Mouse (Mus musculus) left cerebral cortex, postnatal 10 days (tissue): ENCODE data around the gene Iqck. TPM values are rescaled to one million over a fixed set of nuclear protein-coding genes. Genes with fewer than 3 reads are reported as not detected.
A peak's percentile ranks its signal among the peaks of the same experiment; 100 is the strongest.

Experiments used
- DNase-seq, 2 experiments: peaks; one replicate each; pipeline ENCODE4 v3.0.0; 2021 to 2022; ENCODE audit warnings: low spot score in 2 of 2, mixed read lengths in 1 of 2; ENCODE audit errors: extremely low spot score in 1 of 2
- intact Hi-C: fragments of 180-260 bp; cut with DNase I; formaldehyde crosslinking; loops from one replicate; pipeline ENCODE4 v1.15.1; 2025
- total RNA-seq, 2 experiments: library from RNA; stranded (reverse); gene quantifications; 2 replicates each; pipeline ENCODE4 v1.2.3; 2021

The Iqck gene
- total RNA-seq, 2 experiments from 2014 or later, result 2.8 to 3.1 TPM

GRCm38 (mm10) chr7:118973377-118973776, 117.8 kb downstream of the Iqck start:
- DNase-seq, result no peak
- intact Hi-C loops, result no loop called here

GRCm38 (mm10) chr7:118975837-118976236, 120.3 kb downstream of the Iqck start:
- intact Hi-C loops, result no loop called here
- DNase-seq, result no peak

GRCm38 (mm10) chr7:118976414-118977166, 121.0 kb downstream of the Iqck start:
- intact Hi-C loops, result no loop called here
- peak; percentile 51 to 72 for DNase-seq

- intact Hi-C loops, result no loop called here
Measured at GRCm38 (mm10) chr7:118977167-118977543, 121.6 kb downstream of the Iqck start.

GRCm38 (mm10) chr7:118979121-118979520, 123.6 kb downstream of the Iqck start:
- intact Hi-C loops, result no loop called here
- no peak for DNase-seq

More at GRCm38 (mm10) chr7:118977167-118977543, 121.6 kb downstream of the Iqck start:
- no peak for DNase-seq

- no peak for DNase-seq
- intact Hi-C loops, result no loop called here
Measured at GRCm38 (mm10) chr7:118979708-118980107, 124.2 kb downstream of the Iqck start.

GRCm38 (mm10) chr7:118981346-118981745, 125.8 kb downstream of the Iqck start:
- DNase-seq, result no peak
- intact Hi-C loops, result no loop called here

- intact Hi-C loops, result no loop called here
- no peak for DNase-seq
Measured at GRCm38 (mm10) chr7:118981831-118982230, 126.3 kb downstream of the Iqck start.

GRCm38 (mm10) chr7:118982586-118982985, 127.0 kb downstream of the Iqck start:
- intact Hi-C loops, result no loop called here

GRCm38 (mm10) chr7:118983961-118984360, 128.4 kb downstream of the Iqck start:
- intact Hi-C loops, result no loop called here
- peak; percentile 51 to 75 for DNase-seq

More at GRCm38 (mm10) chr7:118982586-118982985, 127.0 kb downstream of the Iqck start:
- DNase-seq, result no peak

GRCm38 (mm10) chr7:118985786-118986185, 130.2 kb downstream of the Iqck start:
- DNase-seq, result no peak
- intact Hi-C loops, result no loop called here

GRCm38 (mm10) chr7:118986369-118986768, 130.8 kb downstream of the Iqck start:
- DNase-seq, result no peak
- intact Hi-C loops, result no loop called here

- intact Hi-C loops, result no loop called here
- no peak for DNase-seq
Measured at GRCm38 (mm10) chr7:118989275-118989856, 133.8 kb downstream of the Iqck start.

- DNase-seq, result peak; percentile 51 to 80
Measured at GRCm38 (mm10) chr7:118990282-118990681, 134.7 kb downstream of the Iqck start.

GRCm38 (mm10) chr7:118991341-118991884, 135.9 kb downstream of the Iqck start:
- intact Hi-C loops, result loop anchor here (5.0 kb wide), 2 partner anchors 114 to 134 kb away; partner anchors contain the start of genes Iqck and Knop1
- DNase-seq, result no peak

More at GRCm38 (mm10) chr7:118990282-118990681, 134.7 kb downstream of the Iqck start:
- intact Hi-C loops, result loop anchor here (5.0 kb wide), 2 partner anchors 113 to 133 kb away; partner anchors contain the start of genes Iqck and Knop1

GRCm38 (mm10) chr7:118992080-118992560, 136.6 kb downstream of the Iqck start:
- intact Hi-C loops, result loop anchor here (5.0 kb wide), 2 partner anchors 115 to 135 kb away; partner anchors contain the start of genes Iqck and Knop1
- DNase-seq, result no peak

- no peak for DNase-seq
- intact Hi-C loops, result loop anchor here (5.0 kb wide), 2 partner anchors 116 to 136 kb away; partner anchors contain the start of genes Iqck and Knop1
Measured at GRCm38 (mm10) chr7:118992623-118993405, 137.3 kb downstream of the Iqck start.

- intact Hi-C loops, result loop anchor here (5.0 kb wide), 2 partner anchors 116 to 136 kb away; partner anchors contain the start of genes Iqck and Knop1
- DNase-seq, result no peak
Measured at GRCm38 (mm10) chr7:118993597-118994230, 138.2 kb downstream of the Iqck start.
